Mouse (Mus musculus): ENCODE results near the gene Vmn2r38. TPM values are rescaled to one million over a fixed set of nuclear protein-coding genes. Genes with fewer than 3 reads are reported as not detected.

Gene Vmn2r38
- polyA plus RNA-seq (2012; fragmentation: generic; extraction: Trizol) = not detected

GRCm38 (mm10) chr7:9097781-9098180, at the start of gene Vmn2r38:
TSS of gene Vmn2r38 (minus strand) at chr7:9097881.

GRCm38 (mm10) chr7:9030698-9031097, 67.0 kb downstream of the Vmn2r38 start, which contains the start of gene Vmn2r39:
TSS of gene Vmn2r39 (minus strand) at chr7:9030798.

Other genes starting within 250 kb of the Vmn2r38 start
- gene Vmn2r40, start 166.4 kb downstream of the Vmn2r38 start, polyA plus RNA-seq (2012; fragmentation: generic; extraction: Trizol) = not detected
- not detected for gene Vmn2r39, start 67.1 kb downstream of the Vmn2r38 start, polyA plus RNA-seq (2012; fragmentation: generic; extraction: Trizol)
- gene Vmn2r37, start 125.8 kb upstream of the Vmn2r38 start, polyA plus RNA-seq (2012; fragmentation: generic; extraction: Trizol) = not detected